Mouse (Mus musculus) stomach, postnatal 0 days (tissue): ENCODE results near the gene Erlec1. TPM values are rescaled to one million over a fixed set of nuclear protein-coding genes. Genes with fewer than 3 reads are reported as not detected.

ENCODE experiments used
- ATAC-seq: fragments of 200-750 bp; cut with Nextera tagmentation; 2 replicates; pipeline ENCODE4 v1.8.0; 2017; ENCODE audit not compliant: low FRiP score, low TSS enrichment
- DNase-seq: peaks from one replicate; pipeline ENCODE4 v3.0.0-alpha.2; 2016; ENCODE audit warnings: low spot score
- H3K27ac ChIP-seq: fragments of 300-500 bp; sonication (generic); replicated peaks from 2 replicates; pipeline ENCODE4 v1.5.1; 2014; ENCODE audit warnings: mild to moderate bottlenecking, control low read depth
- H3K27me3 ChIP-seq: fragments of 300-500 bp; sonication (generic); 2 replicates; pipeline ENCODE4 v1.6.1; 2014; ENCODE audit warnings: low read length; ENCODE audit not compliant: control insufficient read depth, insufficient read depth
- H3K36me3 ChIP-seq: fragments of 300-500 bp; sonication (generic); 2 replicates; pipeline ENCODE4 v1.6.1; 2014; ENCODE audit warnings: low read length, mixed read lengths; ENCODE audit not compliant: control insufficient read depth, insufficient read depth
- H3K4me1 ChIP-seq: fragments of 300-500 bp; sonication (generic); replicated peaks from 2 replicates; pipeline ENCODE4 v1.6.1; 2014; ENCODE audit warnings: antibody characterized with exemption; ENCODE audit not compliant: control insufficient read depth, insufficient read depth
- H3K4me2 ChIP-seq: fragments of 300-500 bp; sonication (generic); replicated peaks from 2 replicates; pipeline ENCODE4 v1.6.1; 2014; ENCODE audit warnings: low read depth, mild to moderate bottlenecking, control low read depth, moderate library complexity
- H3K4me3 ChIP-seq: fragments of 300-500 bp; sonication (generic); 2 replicates; pipeline ENCODE4 v1.5.1; 2014; ENCODE audit warnings: low read depth, low read length, control low read depth
- H3K9ac ChIP-seq: fragments of 300-500 bp; sonication (generic); 2 replicates; pipeline ENCODE4 v1.6.1; 2014; ENCODE audit warnings: mild to moderate bottlenecking, low read length, control low read depth, mixed read lengths
- H3K9me3 ChIP-seq: fragments of 300-500 bp; sonication (generic); 2 replicates; pipeline ENCODE4 v1.6.1; 2016; ENCODE audit warnings: low read length; ENCODE audit not compliant: control insufficient read depth
- CTCF ChIP-seq: IDR thresholded peaks from 2 replicates; pipeline ENCODE4 v1.5.1; 2016; ENCODE audit warnings: antibody characterized with exemption, low read depth, mild to moderate bottlenecking, moderate library complexity
- EP300 ChIP-seq: optimal IDR thresholded peaks from 2 replicates; pipeline ENCODE3; 2016; ENCODE audit warnings: antibody characterized with exemption
- WGBS: fragments of 180-500 bp; shearing (Covaris S2); extraction: QIAGEN DNeasy Blood & Tissue Kit; methylation state at CpG from one replicate; pipeline ENCODE4 v1.1.7; 2014; 5-methylcytosine and 5-hydroxymethylcytosine counted together
- polyA plus RNA-seq: library from polyadenylated mRNA; unstranded; fragments of >200 nt; fragmentation: Nextera tagmentation; extraction: Ambion mirVana; gene quantifications from 2 replicates; pipeline ENCODE4 v1.2.1, GENCODE M21; 2015

The Erlec1 gene
- polyA plus RNA-seq, 1 experiment from 2014 or later, result 12.1 TPM

- WGBS, result 91% methylated on average over 2 of the region's 2 CpGs
- H3K9me3 ChIP-seq, result no peaks in the 10 kb centered on the region
- no peak overlapping the region for H3K9ac ChIP-seq
- H3K4me1 ChIP-seq, result no peaks in the 10 kb centered on the region
- H3K36me3 ChIP-seq, result peaks cover 17% of the 10 kb centered on the region
- H3K4me2 ChIP-seq, result no peak overlapping the region
- TF ChIP-seq EP300 (no peak), CTCF (no peak)
- H3K27me3 ChIP-seq, result no peaks in the 10 kb centered on the region
- no peak overlapping the region for H3K4me3 ChIP-seq
- no peak overlapping the region for H3K27ac ChIP-seq
- ATAC-seq (no peak), DNase-seq (no peak)
Observed at GRCm38 (mm10) chr11:30943522-30943921, 10.6 kb downstream of the Erlec1 start.

- Histone ChIP-seq H3K9me3 (no peaks in the 10 kb centered on the region), H3K9ac (no peak overlapping the region), H3K4me3 (no peak overlapping the region), H3K4me1 (no peaks in the 10 kb centered on the region), H3K27me3 (no peaks in the 10 kb centered on the region), H3K4me2 (no peak overlapping the region), H3K36me3 (no peaks in the 10 kb centered on the region; the same call in 1 of the 2 replicates), H3K27ac (no peak overlapping the region)
- no peak for DNase-seq
- WGBS, result 100% methylated on average over 1 of the region's 1 CpGs
- TF ChIP-seq CTCF (no peak), EP300 (no peak)
- ATAC-seq, result no peak
Observed at GRCm38 (mm10) chr11:30928498-30928897, 25.6 kb downstream of the Erlec1 start.

GRCm38 (mm10) chr11:30928079-30928478 is 26.1 kb downstream of the Erlec1 start:
- H3K4me2 ChIP-seq, result no peak overlapping the region
- DNase-seq (no peak), ATAC-seq (no peak)
- H3K27ac ChIP-seq, result no peak overlapping the region
- H3K9me3 ChIP-seq, result no peaks in the 10 kb centered on the region
- no peak for TF ChIP-seq EP300
- H3K27me3 ChIP-seq, result no peaks in the 10 kb centered on the region
- no peaks in the 10 kb centered on the region for H3K4me1 ChIP-seq
- no peaks in the 10 kb centered on the region; the same call in 1 of the 2 replicates for H3K36me3 ChIP-seq
- no peak overlapping the region for H3K4me3 ChIP-seq
- no peak overlapping the region for H3K9ac ChIP-seq

GRCm38 (mm10) chr11:30923283-30923682 is 30.9 kb downstream of the Erlec1 start:
- Histone ChIP-seq H3K27me3 (no peaks in the 10 kb centered on the region), H3K4me2 (no peak overlapping the region), H3K4me3 (no peak overlapping the region), H3K36me3 (no peaks in the 10 kb centered on the region; the same call in 1 of the 2 replicates), H3K9ac (no peak overlapping the region), H3K27ac (no peak overlapping the region), H3K9me3 (no peaks in the 10 kb centered on the region), H3K4me1 (no peaks in the 10 kb centered on the region)
- DNase-seq (no peak), ATAC-seq (no peak)
- TF ChIP-seq EP300 (no peak), CTCF (no peak)
- 92% methylated on average over 3 of the region's 3 CpGs for WGBS

- Histone ChIP-seq H3K9me3 (no peaks in the 10 kb centered on the region), H3K27ac (no peak overlapping the region), H3K27me3 (no peaks in the 10 kb centered on the region), H3K4me1 (no peaks in the 10 kb centered on the region), H3K4me3 (no peak overlapping the region), H3K36me3 (no peaks in the 10 kb centered on the region), H3K9ac (no peak overlapping the region), H3K4me2 (no peak overlapping the region)
- DNase-seq (no peak), ATAC-seq (no peak)
- 53% methylated on average over 1 of the region's 1 CpGs for WGBS
- TF ChIP-seq EP300 (no peak), CTCF (no peak)
Observed at GRCm38 (mm10) chr11:30920641-30921040, 33.5 kb downstream of the Erlec1 start.

GRCm38 (mm10) chr11:30912311-30912710 is 41.8 kb downstream of the Erlec1 start:
- 89% methylated on average over 3 of the region's 3 CpGs for WGBS
- DNase-seq (no peak), ATAC-seq (no peak)
- H3K27me3 ChIP-seq, result no peaks in the 10 kb centered on the region
- no peak overlapping the region for H3K27ac ChIP-seq
- no peaks in the 10 kb centered on the region for H3K4me1 ChIP-seq
- TF ChIP-seq CTCF (no peak), EP300 (no peak)
- H3K4me2 ChIP-seq, result no peak overlapping the region
- no peaks in the 10 kb centered on the region for H3K36me3 ChIP-seq
- no peak overlapping the region for H3K9ac ChIP-seq
- H3K9me3 ChIP-seq, result no peaks in the 10 kb centered on the region
- H3K4me3 ChIP-seq, result no peak overlapping the region
